Mouse (Mus musculus) splenic B cell, adult 2 months (primary cell): ENCODE data around the gene Clic5.
"Not testable (repeated sequence)": the region's sequence is repeated elsewhere in the genome, so short reads cannot be mapped to it uniquely, and the experiment has no call there.

Experiments
- DNase-seq: peaks from one replicate; pipeline ENCODE4 v3.0.0-alpha.2; 2011; ENCODE audit warnings: low read depth, low spot score
- H3K27me3 ChIP-seq: 2 replicates; pipeline ENCODE4 v1.6.1; 2012; ENCODE audit warnings: mild to moderate bottlenecking, low read length, moderate library complexity, mixed read lengths; ENCODE audit not compliant: control insufficient read depth, poor library complexity, insufficient read depth, severe bottlenecking
- H3K36me3 ChIP-seq: 2 replicates; pipeline ENCODE4 v1.6.1; 2012; ENCODE audit warnings: mild to moderate bottlenecking, low read length, moderate library complexity, mixed read lengths; ENCODE audit not compliant: control insufficient read depth, poor library complexity, insufficient read depth, severe bottlenecking

Gene Clic5

GRCm38 (mm10) chr17:44173341-44173740 is 15.0 kb upstream of the Clic5 start:
- Histone ChIP-seq H3K36me3 (no peaks in the 10 kb centered on the region), H3K27me3 (no peaks in the 10 kb centered on the region)
- DNase-seq, result no peak

DNA sequence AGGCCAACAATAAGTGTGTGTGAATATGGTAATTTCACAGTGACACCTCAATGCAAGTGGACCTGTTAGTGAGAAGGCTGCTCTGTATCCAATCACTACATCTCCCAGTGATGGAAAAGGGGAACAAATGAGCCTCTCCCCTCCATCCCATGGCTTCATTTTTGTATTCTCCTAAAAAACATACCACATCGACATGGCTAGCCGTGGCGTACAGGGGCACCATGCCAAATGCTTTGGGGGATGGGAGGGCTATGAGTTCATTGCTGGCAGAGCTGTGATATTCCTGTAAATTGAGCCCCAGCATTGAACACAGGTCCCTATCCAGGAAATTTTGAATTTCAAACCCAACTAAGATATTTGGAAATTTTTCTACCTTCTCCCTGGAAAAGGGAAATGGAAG is 11.1 kb upstream of the Clic5 start:
- no peak for DNase-seq
- Histone ChIP-seq H3K36me3 (no peaks in the 10 kb centered on the region), H3K27me3 (no peaks in the 10 kb centered on the region)

DNA sequence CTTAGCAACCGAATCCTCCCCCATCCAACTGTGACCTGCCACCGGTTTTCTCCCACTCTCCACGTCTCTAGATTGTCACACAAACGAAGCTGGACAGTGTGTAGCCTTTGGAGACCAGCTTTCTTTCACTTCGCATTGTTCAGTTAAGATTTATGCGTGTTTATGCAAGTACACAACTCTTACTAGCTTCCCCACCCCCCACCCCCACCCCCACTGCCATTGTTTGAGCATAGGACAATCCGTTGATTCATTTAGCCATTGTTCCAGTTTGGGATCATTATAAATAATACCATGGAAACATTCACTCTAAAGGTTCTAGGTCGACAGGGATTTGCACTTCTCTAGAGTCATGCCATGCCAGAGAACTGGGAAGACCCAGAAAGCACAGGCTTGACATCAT is 7.0 kb upstream of the Clic5 start:
- DNase-seq, result no peak
- no peaks in the 10 kb centered on the region for H3K36me3 ChIP-seq
- H3K27me3 ChIP-seq, result no peaks in the 10 kb centered on the region

DNA sequence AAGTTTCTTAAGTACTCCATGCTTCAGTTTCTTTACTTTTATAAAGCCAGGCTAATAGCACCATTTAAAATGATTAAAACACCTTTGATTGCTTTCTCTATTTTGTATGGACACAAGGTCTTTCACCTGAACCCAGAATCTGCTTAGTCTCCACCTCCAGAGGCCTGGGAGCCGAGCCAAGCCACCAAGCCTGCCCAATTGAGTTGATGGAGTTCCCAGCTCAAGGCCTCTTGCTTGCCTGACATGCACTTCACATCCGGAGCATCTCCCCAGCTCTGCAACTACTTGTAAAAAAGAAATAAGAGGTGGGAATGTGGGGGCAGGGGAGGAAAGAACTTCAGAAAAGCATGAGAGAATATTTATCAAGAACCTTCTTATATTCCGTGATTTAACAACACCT is 1.5 kb upstream of the Clic5 start:
- H3K27me3 ChIP-seq, result no peaks in the 10 kb centered on the region
- DNase-seq, result no peak
- no peaks in the 10 kb centered on the region for H3K36me3 ChIP-seq

GRCm38 (mm10) chr17:44187537-44187936 is 847 bp upstream of the Clic5 start:
- H3K36me3 ChIP-seq, H3K27me3 ChIP-seq: not testable (repeated sequence)
- DNase-seq, result peak; percentile 32

DNA sequence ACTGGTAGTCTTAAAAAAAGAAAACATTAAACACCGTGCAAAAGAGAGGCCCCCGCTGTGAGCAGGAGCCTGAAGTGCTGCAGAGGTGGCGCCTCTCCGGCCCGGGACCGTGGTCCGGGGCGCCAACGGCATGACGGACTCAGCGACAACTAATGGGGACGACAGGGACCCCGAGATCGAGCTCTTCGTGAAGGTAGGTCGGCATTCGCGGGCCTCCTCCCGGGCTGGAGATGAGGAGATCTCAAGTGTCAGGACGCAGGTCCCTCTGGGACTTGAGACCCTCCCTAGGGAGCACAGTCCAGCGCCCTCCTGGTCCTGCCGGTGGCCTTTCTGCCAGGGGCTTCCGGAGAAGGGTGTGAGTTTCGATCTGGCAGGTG is 373 bp downstream of the Clic5 start:
- peak; percentile 44 for DNase-seq
- H3K27me3 ChIP-seq, result no peaks in the 10 kb centered on the region
- H3K36me3 ChIP-seq, result no peaks in the 10 kb centered on the region

GRCm38 (mm10) chr17:44189696-44190095 is 1.3 kb downstream of the Clic5 start:
- DNase-seq, result no peak
- Histone ChIP-seq H3K27me3 (no peaks in the 10 kb centered on the region), H3K36me3 (no peaks in the 10 kb centered on the region)

DNA sequence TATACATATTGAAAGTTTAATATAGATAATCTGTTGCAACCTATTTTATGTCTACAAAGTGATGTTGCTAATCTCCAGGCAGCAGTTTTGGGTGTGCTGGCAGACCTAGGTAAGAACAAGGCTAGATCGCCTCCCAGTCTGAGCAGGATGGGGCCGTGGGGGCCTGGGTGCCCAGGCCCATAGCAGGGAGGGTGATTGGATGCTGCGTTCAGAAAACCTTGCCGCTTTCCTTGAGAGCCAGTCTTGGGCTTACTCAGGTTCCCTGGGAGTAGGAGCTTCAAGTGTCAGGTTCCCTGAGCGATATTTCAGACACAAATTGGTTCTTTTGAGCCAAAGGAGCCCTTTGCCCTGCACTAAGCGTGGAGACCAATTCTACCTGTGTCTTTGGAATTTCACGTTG is 1.9 kb downstream of the Clic5 start:
- no peaks in the 10 kb centered on the region for H3K27me3 ChIP-seq
- H3K36me3 ChIP-seq, result no peaks in the 10 kb centered on the region
- no peak for DNase-seq

DNA sequence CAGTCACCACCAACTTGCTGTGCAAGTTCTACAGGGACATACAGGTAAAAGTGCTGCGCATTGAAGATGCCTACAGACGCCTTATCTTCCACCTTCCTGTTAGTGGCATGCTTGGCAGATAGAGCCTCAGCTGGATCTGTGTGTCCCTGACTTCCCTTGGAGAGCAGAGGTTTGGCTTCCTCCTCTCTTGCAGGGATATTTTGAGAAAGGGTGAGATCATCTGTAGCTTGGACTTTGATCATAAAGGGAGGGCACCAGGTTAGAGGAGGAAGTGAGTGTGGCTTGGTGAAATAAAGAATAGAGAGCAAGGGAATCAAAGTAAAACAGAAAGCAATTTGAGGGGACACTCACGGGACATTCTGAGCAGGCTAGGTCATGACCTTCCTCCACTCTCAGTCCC is 4.6 kb downstream of the Clic5 start:
- DNase-seq, result no peak
- no peaks in the 10 kb centered on the region for H3K36me3 ChIP-seq
- no peaks in the 10 kb centered on the region for H3K27me3 ChIP-seq

GRCm38 (mm10) chr17:44199158-44199557 is 10.8 kb downstream of the Clic5 start:
- DNase-seq, result no peak
- H3K36me3 ChIP-seq, result no peaks in the 10 kb centered on the region

GRCm38 (mm10) chr17:44202952-44203351 is 14.6 kb downstream of the Clic5 start:
- no peaks in the 10 kb centered on the region for H3K27me3 ChIP-seq
- H3K36me3 ChIP-seq, result no peaks in the 10 kb centered on the region
- DNase-seq, result no peak

More at GRCm38 (mm10) chr17:44199158-44199557, 10.8 kb downstream of the Clic5 start:
- H3K27me3 ChIP-seq, result no peaks in the 10 kb centered on the region

- no peaks in the 10 kb centered on the region for H3K27me3 ChIP-seq
- DNase-seq, result no peak
- no peaks in the 10 kb centered on the region for H3K36me3 ChIP-seq
Measured at GRCm38 (mm10) chr17:44204787-44205186, 16.4 kb downstream of the Clic5 start.

- no peak for DNase-seq
- no peaks in the 10 kb centered on the region for H3K27me3 ChIP-seq
- no peaks in the 10 kb centered on the region for H3K36me3 ChIP-seq
Measured at GRCm38 (mm10) chr17:44205562-44205961, 17.2 kb downstream of the Clic5 start.

GRCm38 (mm10) chr17:44208900-44209299 is 20.5 kb downstream of the Clic5 start:
- H3K27me3 ChIP-seq, result no peaks in the 10 kb centered on the region; the same call in 1 of the 2 replicates
- H3K36me3 ChIP-seq, result no peaks in the 10 kb centered on the region
- no peak for DNase-seq

GRCm38 (mm10) chr17:44212960-44213619 is 24.7 kb downstream of the Clic5 start:
- Histone ChIP-seq H3K27me3 (no peaks in the 10 kb centered on the region; the same call in 1 of the 2 replicates), H3K36me3 (no peaks in the 10 kb centered on the region)
- DNase-seq, result no peak

GRCm38 (mm10) chr17:44215196-44215799 is 26.9 kb downstream of the Clic5 start:
- Histone ChIP-seq H3K36me3 (no peaks in the 10 kb centered on the region), H3K27me3 (no peaks in the 10 kb centered on the region; the same call in 1 of the 2 replicates)
- DNase-seq, result no peak
